Mouse (Mus musculus) thymus, adult 2 months (tissue): Measurements from ENCODE around the gene Pp2d1. TPM values are rescaled to one million over a fixed set of nuclear protein-coding genes. Genes with fewer than 3 reads are reported as not detected.

Source experiments
- DNase-seq: peaks from one replicate; pipeline ENCODE4 v3.0.0; 2021
- H3K27ac ChIP-seq: fragments of 200-500 bp; 2 replicates; pipeline ENCODE4 v1.5.1; 2012; ENCODE audit warnings: low read length, control low read depth; ENCODE audit not compliant: control insufficient read depth, insufficient read depth
- H3K27me3 ChIP-seq: fragments of 200-500 bp; 2 replicates; pipeline ENCODE4 v1.6.1; 2012; ENCODE audit warnings: mild to moderate bottlenecking, low read length, moderate library complexity, mixed read lengths; ENCODE audit not compliant: control insufficient read depth, insufficient read depth
- H3K36me3 ChIP-seq: fragments of 200-500 bp; 2 replicates; pipeline ENCODE4 v1.6.1; 2012; ENCODE audit warnings: mild to moderate bottlenecking, low read length, moderate library complexity; ENCODE audit not compliant: control insufficient read depth, insufficient read depth
- H3K4me1 ChIP-seq: fragments of 200-500 bp; replicated peaks from 2 replicates; pipeline ENCODE4 v1.6.1; 2012; ENCODE audit warnings: low read length; ENCODE audit not compliant: control insufficient read depth, insufficient read depth
- H3K4me3 ChIP-seq: fragments of 200-500 bp; 2 replicates; pipeline ENCODE4 v1.5.1; 2012; ENCODE audit warnings: mild to moderate bottlenecking, low read length, control low read depth, moderate library complexity; ENCODE audit not compliant: control insufficient read depth, insufficient read depth
- CTCF ChIP-seq: fragments of 200-500 bp; IDR thresholded peaks from 2 replicates; pipeline ENCODE4 v1.5.1; 2012; ENCODE audit warnings: mild to moderate bottlenecking, control low read depth, low read length, moderate library complexity, borderline replicate concordance; ENCODE audit not compliant: control insufficient read depth, poor library complexity, insufficient read depth; ENCODE audit errors: extremely low read depth
- POLR2A ChIP-seq: fragments of 200-500 bp; IDR thresholded peaks from 2 replicates; pipeline ENCODE4 v1.6.1; 2012; ENCODE audit warnings: mild to moderate bottlenecking, low read length, control low read depth, moderate library complexity; ENCODE audit not compliant: control insufficient read depth, poor library complexity, insufficient read depth; ENCODE audit errors: extremely low read depth
- WGBS: fragments of 180-500 bp; shearing (Covaris S2); methylation state at CpG from one replicate; pipeline ENCODE4 v1.1.7; 2018; 5-methylcytosine and 5-hydroxymethylcytosine counted together
- polyA plus RNA-seq: library from polyadenylated mRNA; depleted of rRNA; stranded (reverse); fragments of >200 nt; gene quantifications from 2 replicates; pipeline ENCODE4 v1.2.3, GENCODE M21; 2012; rRNA removed

The Pp2d1 gene
- polyA plus RNA-seq, 1 experiment, result not detected

DNA sequence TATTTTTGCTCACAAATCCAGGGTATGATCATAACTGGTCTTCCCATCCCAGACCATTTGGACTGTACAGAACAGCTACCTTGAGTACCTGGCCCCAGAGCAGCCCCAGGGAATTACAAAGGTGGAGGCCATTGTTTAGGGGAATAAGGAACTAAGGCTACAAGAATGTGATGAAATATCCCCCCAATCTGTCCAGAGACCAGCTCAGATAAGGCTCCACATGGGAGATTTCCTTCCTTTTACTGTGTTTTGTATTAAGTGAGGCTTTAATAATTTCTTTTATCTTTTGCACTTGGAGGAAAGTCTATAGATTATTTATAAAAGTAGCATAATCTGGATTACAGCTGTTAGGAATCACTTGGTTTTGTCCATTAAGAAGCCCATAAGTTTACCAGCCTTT, 70.6 kb downstream of the Pp2d1 start:
- H3K27me3 ChIP-seq, result no peaks in the 10 kb centered on the region
- no peak for DNase-seq

DNA sequence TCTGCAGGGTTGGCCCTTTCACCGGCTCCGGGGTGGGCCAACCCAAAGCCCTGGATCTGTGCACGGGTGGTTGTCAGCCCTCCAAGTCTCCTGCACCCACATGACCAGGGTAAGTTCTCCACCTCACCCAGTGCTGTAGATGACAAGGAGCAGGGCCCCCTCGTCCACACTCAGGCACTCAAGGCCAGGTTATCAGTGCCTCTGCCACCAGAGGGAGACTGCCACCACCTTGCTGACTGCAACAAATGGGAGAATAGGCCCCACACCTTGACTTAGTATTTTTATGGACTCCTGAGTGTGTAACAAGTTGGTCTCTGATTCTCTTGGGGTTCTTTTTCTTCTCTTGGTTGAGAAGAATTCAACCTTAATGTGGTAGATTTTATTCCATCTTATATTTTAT, 73.7 kb downstream of the Pp2d1 start:
- H3K4me1 ChIP-seq, result peaks cover 8% of the 10 kb centered on the region
- 73% methylated on average over 4 of the region's 4 CpGs for WGBS
- peak; percentile 21 for DNase-seq

More for the DNA sequence above, 70.6 kb downstream of the Pp2d1 start:
- Histone ChIP-seq H3K27ac (no peak overlapping the region), H3K4me3 (no peak overlapping the region), H3K36me3 (no peaks in the 10 kb centered on the region), H3K4me1 (no peaks in the 10 kb centered on the region)
- TF ChIP-seq POLR2A, result no peak
- TF ChIP-seq CTCF, result no peak

DNA sequence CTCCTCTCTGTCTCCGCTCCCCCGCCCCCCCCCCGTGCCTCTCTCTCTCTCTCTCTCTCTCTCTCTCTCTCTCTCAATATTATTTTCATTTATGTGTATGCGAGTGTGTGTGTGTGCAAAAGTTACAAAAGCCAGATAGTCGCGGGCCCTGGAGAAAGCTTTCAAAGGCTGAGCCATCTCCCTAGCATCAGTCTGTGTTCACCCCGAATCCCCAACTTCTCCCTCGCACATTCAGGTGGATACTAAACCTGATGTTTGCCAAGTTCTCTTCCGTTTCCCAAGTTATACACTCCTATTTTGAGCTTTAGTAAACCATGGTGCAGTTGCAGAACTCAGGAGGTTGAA, 75.8 kb downstream of the Pp2d1 start:
- TF ChIP-seq CTCF (no peak), POLR2A (no peak)
- Histone ChIP-seq H3K36me3 (no peaks in the 10 kb centered on the region), H3K4me1 (peaks cover 8% of the 10 kb centered on the region), H3K4me3 (peak overlapping the region; percentile 30; the same call in 1 of the 2 replicates), H3K27ac (no peak overlapping the region), H3K27me3 (no peaks in the 10 kb centered on the region)
- no peak for DNase-seq
- 17% methylated on average over 8 of the region's 9 CpGs for WGBS

More for the DNA sequence above, 73.7 kb downstream of the Pp2d1 start:
- no peak overlapping the region for H3K27ac ChIP-seq
- no peaks in the 10 kb centered on the region for H3K36me3 ChIP-seq
- no peaks in the 10 kb centered on the region for H3K27me3 ChIP-seq
- H3K4me3 ChIP-seq, result no peak overlapping the region
- 0 out of 2 replicates have a peak, but pooled peaks have one; percentile 28 for TF ChIP-seq CTCF
- TF ChIP-seq POLR2A, result no peak

- WGBS, result 42% methylated on average over 26 of the region's 26 CpGs
- Histone ChIP-seq H3K27me3 (no peaks in the 10 kb centered on the region), H3K36me3 (no peaks in the 10 kb centered on the region), H3K27ac (no peak within 1 kb of the TSS), H3K4me3 (peak within 1 kb of the TSS; percentile 30), H3K4me1 (peaks cover 8% of the 10 kb centered on the region)
- DNase-seq, result peak; percentile 80
- TF ChIP-seq CTCF, result no peak
- no peak for TF ChIP-seq POLR2A
Measured at GRCm38 (mm10) chr17:53462603-53463495, 76.4 kb downstream of the Pp2d1 start, which contains the start of gene Efhb. Gene Efhb, minus strand, starts transcription at chr17:53463321.

Other genes with a start within 250 kb of the Pp2d1 start
- 0.06 and 0.19 TPM in 2 replicates for gene Efhb, start 76.1 kb downstream of the Pp2d1 start, polyA plus RNA-seq
- 8.1 and 8.4 TPM in 2 replicates for gene Rab5a, start 60.2 kb downstream of the Pp2d1 start, polyA plus RNA-seq
- 13.1 and 17.9 TPM in 2 replicates for gene Kat2b, start 27.4 kb upstream of the Pp2d1 start, polyA plus RNA-seq
- gene Sgo1, start 149.9 kb upstream of the Pp2d1 start, polyA plus RNA-seq, result 4.2 and 5.2 TPM in 2 replicates